Mouse (Mus musculus): ENCODE measurements around the gene Mxra8. TPM values are rescaled to one million over a fixed set of nuclear protein-coding genes. Genes with fewer than 3 reads are reported as not detected.

Mxra8 gene
- total and polyA plus RNA-seq, 2 experiments from 2014 or later = 27.2 to 35.5 TPM

DNA sequence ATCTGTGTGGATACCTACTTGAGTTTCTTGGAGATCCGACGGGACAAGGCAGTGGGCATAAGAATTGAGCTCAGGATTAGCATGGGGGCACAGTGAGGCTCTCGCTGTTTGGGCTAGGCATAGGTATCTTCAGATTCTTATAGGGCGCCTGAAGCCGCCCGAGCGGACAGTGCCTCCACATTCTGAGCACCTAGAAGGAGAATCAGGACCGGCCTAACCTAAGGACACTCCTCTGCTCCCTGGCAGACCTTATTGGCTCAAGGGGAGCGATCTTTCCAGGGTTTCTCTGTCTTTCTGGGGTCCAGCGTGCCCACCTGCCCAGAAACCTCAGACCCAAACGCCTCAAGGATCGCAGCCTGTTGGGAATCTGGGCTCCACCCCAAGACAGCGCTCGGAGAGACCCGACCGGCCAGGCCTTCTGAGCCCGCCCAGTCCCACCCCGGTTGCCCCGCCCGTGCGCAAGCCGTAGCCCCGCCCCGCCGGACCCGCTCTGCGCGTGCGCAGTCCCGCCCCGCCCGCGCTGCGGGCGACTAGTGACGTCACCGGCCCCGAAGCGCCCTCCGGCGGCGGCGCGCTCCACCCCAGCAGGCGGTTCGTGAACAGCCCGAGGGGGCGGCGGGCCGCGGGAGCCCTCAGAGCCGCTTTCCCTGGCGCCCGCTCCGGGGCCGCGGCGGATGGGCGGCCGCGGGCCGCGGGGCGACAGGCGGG is 7.5 kb downstream of the Mxra8 start, which contains the start of gene Dvl1:
Gene Dvl1 (plus strand): TSS at position 532 of the 708 bp plus-strand sequence.
- H3K4me2 ChIP-seq (ENCODE audit: low read depth, low read length, poor library complexity, severe bottlenecking) = peak within 1 kb of the TSS; percentile 95
- peak within 1 kb of the TSS; percentile 86 for H3K9ac ChIP-seq (replicated peaks; ENCODE audit: low read length, poor library complexity, severe bottlenecking)
- no peaks in the 10 kb centered on the region for H3K27me3 ChIP-seq (ENCODE audit: insufficient read depth, low read length)
- H3K27ac ChIP-seq (ENCODE audit: low read depth, low read length) = peak within 1 kb of the TSS; percentile 82
- DNase-seq (ENCODE audit: low spot score) (peak; percentile 86), ATAC-seq (ENCODE audit: low FRiP score) (peak; percentile 87)
- no peaks in the 10 kb centered on the region for H3K9me3 ChIP-seq (ENCODE audit: low read length)
- TF ChIP-seq CTCF (IDR thresholded peaks at IDR 0.05) = peak; percentile 55
- H3K4me1 ChIP-seq (ENCODE audit: insufficient read depth, low read length) = peaks cover 17% of the 10 kb centered on the region
- WGBS = 5% methylated on average over 23 of the region's 65 CpGs
- peak within 1 kb of the TSS; percentile 86 for H3K4me3 ChIP-seq (ENCODE audit: low read depth, low read length)
- no peaks in the 10 kb centered on the region for H3K36me3 ChIP-seq (ENCODE audit: insufficient read depth, low read length)

DNA sequence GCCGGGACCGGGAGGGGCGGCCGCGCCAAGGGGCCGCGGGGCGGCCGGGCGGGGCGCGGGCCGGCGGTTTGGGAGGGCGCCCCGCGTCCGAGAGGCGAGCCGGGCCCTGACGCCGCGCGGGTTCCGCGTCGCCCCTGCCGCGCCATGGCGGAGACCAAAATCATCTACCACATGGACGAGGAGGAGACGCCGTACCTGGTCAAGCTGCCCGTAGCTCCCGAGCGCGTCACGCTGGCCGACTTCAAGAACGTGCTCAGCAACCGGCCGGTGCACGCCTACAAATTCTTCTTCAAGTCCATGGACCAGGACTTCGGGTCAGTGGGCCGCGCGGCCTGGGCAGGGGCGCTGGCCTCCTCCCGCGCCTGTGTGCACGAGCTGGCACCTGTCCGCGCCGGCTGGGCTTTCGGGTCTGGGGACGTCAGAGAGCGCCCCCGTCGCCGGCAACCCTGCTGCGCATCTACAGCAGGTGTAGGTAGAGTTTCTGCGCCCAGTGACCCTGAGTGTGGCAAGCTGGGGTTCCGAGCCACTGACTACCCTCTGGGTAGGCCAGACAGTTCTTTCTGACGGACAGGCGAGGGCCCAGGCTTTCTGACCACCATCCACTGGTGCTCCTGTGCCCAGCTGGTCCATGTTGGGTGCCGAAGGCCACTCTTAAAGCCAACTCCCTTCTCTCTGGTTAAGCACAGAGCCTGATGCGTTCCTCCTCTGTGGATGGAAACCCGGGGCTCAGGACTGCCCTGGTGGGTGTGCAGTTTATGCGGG is 8.3 kb downstream of the Mxra8 start:
- H3K4me1 ChIP-seq (ENCODE audit: insufficient read depth, low read length) = peaks cover 17% of the 10 kb centered on the region
- no peaks in the 10 kb centered on the region for H3K27me3 ChIP-seq (ENCODE audit: insufficient read depth, low read length)
- H3K27ac ChIP-seq (ENCODE audit: low read depth, low read length) = peak overlapping the region; percentile 82
- H3K36me3 ChIP-seq (ENCODE audit: insufficient read depth, low read length) = no peaks in the 10 kb centered on the region
- H3K4me3 ChIP-seq (ENCODE audit: low read depth, low read length) = peak overlapping the region; percentile 86
- DNase-seq (ENCODE audit: low spot score) = no peak
- peak; percentile 56 for ATAC-seq (ENCODE audit: low FRiP score)
- peak overlapping the region; percentile 86 for H3K9ac ChIP-seq (replicated peaks; ENCODE audit: low read length, poor library complexity, severe bottlenecking)
- no peak for TF ChIP-seq CTCF (IDR thresholded peaks at IDR 0.05)
- no peaks in the 10 kb centered on the region for H3K9me3 ChIP-seq (ENCODE audit: low read length)
- peak overlapping the region; percentile 95 for H3K4me2 ChIP-seq (ENCODE audit: low read depth, low read length, poor library complexity, severe bottlenecking)
- WGBS = under 1% methylated on average over 65 of the region's 69 CpGs

DNA sequence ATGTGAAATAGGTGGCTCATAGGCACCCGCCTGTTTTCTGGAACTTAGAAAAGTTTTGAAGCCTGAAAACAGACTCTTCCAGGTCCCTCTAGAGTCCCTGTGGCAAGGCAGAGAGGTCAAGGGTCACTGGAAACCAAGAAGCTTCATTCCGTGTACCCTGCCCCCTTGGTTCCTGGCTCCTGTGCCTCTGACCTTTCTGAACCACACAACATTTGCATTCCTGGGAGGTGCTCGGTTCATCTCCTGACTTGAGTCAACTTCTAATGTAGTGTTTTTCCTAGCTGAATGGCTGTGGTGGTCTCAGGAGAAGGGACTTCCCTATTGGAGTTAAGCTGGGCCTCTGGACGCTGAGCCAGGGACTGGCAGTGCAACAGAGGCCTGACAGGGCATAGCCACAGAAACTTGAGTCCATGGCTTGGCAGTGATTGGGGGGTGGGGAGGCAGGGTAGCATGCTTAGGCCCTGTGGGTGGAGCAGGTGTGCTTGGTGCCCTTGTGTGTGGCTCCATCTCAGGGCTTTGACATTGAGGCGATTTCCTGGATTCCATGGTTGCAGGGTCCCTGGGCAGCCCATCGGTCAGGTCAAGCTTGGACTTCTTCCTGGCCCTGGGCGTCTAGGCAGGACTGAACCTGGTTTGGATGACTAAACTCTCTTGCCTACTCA is 9.1 kb downstream of the Mxra8 start:
- DNase-seq (ENCODE audit: low spot score) (no peak), ATAC-seq (ENCODE audit: low FRiP score) (no peak)
- Histone ChIP-seq H3K27ac (ENCODE audit: low read depth, low read length) (no peak overlapping the region), H3K36me3 (ENCODE audit: insufficient read depth, low read length) (0 out of 2 replicates have a peak, but pooled peaks cover 3% of the 10 kb centered on the region), H3K9me3 (ENCODE audit: low read length) (no peaks in the 10 kb centered on the region), H3K4me3 (ENCODE audit: low read depth, low read length) (peak overlapping the region; percentile 86), H3K4me1 (ENCODE audit: insufficient read depth, low read length) (peaks cover 17% of the 10 kb centered on the region), H3K9ac (replicated peaks; ENCODE audit: low read length, poor library complexity, severe bottlenecking) (peak overlapping the region; percentile 86), H3K4me2 (ENCODE audit: low read depth, low read length, poor library complexity, severe bottlenecking) (peak overlapping the region; percentile 95), H3K27me3 (ENCODE audit: insufficient read depth, low read length) (no peaks in the 10 kb centered on the region)
- TF ChIP-seq CTCF (IDR thresholded peaks at IDR 0.05) = no peak
- 56% methylated on average over 7 of the region's 7 CpGs for WGBS

DNA sequence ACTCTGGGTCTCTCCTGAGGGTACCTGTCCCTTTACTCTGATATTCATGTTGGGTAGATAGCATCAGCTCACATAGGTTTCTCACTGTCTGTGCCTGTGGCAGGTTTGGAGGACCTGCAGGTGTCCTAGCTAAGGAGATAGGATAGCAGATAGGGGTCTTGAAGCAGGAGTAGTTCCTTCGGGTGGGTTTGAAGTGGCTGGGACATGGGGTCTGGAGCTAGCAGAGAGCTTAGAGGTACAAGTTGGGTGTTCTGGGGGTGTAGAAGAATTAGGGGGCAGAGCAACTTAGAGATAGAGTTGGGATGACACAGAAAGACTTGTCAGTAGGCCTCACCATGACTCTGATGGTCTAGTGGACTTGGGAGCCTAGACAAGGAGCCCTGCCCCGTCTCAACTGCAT is 9.9 kb downstream of the Mxra8 start:
- Histone ChIP-seq H3K36me3 (ENCODE audit: insufficient read depth, low read length) (peaks cover 11% of the 10 kb centered on the region), H3K4me1 (ENCODE audit: insufficient read depth, low read length) (peaks cover 17% of the 10 kb centered on the region), H3K27ac (ENCODE audit: low read depth, low read length) (no peak overlapping the region), H3K9me3 (ENCODE audit: low read length) (no peaks in the 10 kb centered on the region), H3K4me2 (ENCODE audit: low read depth, low read length, poor library complexity, severe bottlenecking) (peak overlapping the region; percentile 24; the same call in 1 of the 2 replicates), H3K4me3 (ENCODE audit: low read depth, low read length) (peak overlapping the region; percentile 86; the same call in 1 of the 2 replicates), H3K9ac (replicated peaks; ENCODE audit: low read length, poor library complexity, severe bottlenecking) (no peak overlapping the region), H3K27me3 (ENCODE audit: insufficient read depth, low read length) (no peaks in the 10 kb centered on the region)
- WGBS = 92% methylated on average over 2 of the region's 2 CpGs
- ATAC-seq (ENCODE audit: low FRiP score) (no peak), DNase-seq (ENCODE audit: low spot score) (no peak)
- no peak for TF ChIP-seq CTCF (IDR thresholded peaks at IDR 0.05)

DNA sequence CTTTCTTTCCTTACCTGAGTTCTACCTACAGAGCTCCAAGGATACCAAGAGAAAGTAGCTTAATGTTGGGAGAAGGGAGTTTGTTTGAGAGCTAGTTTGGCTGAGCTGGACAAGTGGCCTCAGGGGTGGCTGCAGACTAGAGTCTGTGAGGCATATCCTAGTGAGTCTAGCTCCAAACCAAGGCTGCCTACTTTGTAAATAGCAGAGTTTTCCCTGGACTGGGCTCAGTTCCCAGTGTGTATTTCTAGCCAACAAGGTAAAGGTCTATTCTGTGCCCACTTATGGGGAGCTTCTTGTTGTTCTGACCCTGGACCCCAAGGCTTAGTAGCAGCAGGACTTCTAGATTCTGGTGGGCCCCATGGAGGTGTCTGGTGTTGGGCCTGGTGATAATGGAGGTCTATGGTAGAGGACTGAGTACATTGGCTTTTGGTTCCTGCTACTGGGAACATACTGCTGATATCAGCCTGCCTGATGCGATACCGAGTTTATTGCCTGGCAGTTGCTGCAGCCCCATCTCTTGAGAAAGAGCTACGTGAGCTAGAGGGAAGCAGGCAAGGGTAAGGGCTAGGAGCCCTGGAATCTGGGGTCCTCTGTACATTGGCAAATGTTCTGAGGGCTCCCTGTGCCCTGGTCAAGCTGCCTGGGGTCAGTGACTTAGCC is 10.4 kb downstream of the Mxra8 start:
- DNase-seq (ENCODE audit: low spot score) = no peak
- no peaks in the 10 kb centered on the region for H3K27me3 ChIP-seq (ENCODE audit: insufficient read depth, low read length)
- TF ChIP-seq CTCF (IDR thresholded peaks at IDR 0.05) = no peak
- H3K27ac ChIP-seq (ENCODE audit: low read depth, low read length) = no peak overlapping the region
- H3K36me3 ChIP-seq (ENCODE audit: insufficient read depth, low read length) = peaks cover 16% of the 10 kb centered on the region
- ATAC-seq (ENCODE audit: low FRiP score) = no peak
- H3K9ac ChIP-seq (replicated peaks; ENCODE audit: low read length, poor library complexity, severe bottlenecking) = no peak overlapping the region
- 96% methylated on average over 3 of the region's 3 CpGs for WGBS
- H3K9me3 ChIP-seq (ENCODE audit: low read length) = no peaks in the 10 kb centered on the region
- H3K4me3 ChIP-seq (ENCODE audit: low read depth, low read length) = no peak overlapping the region
- peaks cover 17% of the 10 kb centered on the region for H3K4me1 ChIP-seq (ENCODE audit: insufficient read depth, low read length)
- H3K4me2 ChIP-seq (ENCODE audit: low read depth, low read length, poor library complexity, severe bottlenecking) = 0 out of 2 replicates have a peak overlapping the region, but pooled peaks have one; percentile 24

Measured in midbrain, postnatal 0 days (tissue).